Mouse (Mus musculus): ENCODE results near the gene Gm20661. TPM values are rescaled to one million over a fixed set of nuclear protein-coding genes. Genes with fewer than 3 reads are reported as not detected.

Gene Gm20661
- total and polyA plus RNA-seq, 2 experiments from 2014 or later = 0.33 to 0.55 TPM

DNA sequence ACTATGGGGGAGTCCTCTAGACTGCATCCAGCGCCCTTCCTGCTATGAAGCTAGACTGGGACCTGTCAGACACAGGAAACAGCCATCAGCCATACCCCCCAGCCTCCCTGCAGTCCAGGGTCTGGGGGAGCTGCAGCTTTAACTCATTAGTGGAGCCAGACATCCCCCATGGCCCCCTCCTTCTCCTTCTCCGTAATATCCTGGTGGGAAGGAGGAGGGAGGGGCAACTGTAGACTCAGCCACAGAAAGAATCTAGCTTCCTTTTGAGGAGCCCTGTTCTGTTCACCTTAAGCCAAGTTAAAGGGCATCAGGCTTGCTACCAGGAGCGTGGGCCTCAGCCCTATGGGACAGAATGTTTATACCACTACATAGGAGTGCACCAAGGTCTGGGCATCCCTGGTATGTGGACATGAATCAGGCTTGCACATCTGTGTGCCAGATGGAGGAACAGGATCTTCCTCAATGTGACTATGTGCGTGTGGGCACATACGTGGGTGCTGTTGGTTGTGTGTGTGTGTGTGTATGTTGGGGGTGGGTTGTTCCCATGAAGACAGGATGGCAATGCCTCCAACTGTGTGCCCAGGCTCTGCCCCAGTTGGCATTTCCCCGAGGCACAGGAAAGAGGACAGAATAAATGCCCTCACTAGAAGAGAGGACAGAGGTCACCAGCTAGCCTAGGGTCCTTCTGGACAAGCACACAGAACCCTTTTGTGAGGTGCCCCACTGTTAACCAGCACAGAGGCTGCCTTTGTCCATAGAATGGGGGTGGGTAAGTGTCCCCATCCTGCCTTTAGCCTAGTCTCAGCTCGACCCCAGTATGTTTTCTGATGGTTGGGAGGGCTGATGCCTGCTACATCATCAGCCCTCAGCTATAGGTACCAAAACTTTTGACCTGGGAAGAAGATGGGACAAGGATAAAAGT is 913 bp upstream of the Gm20661 start:
- Histone ChIP-seq H3K4me1 (ENCODE audit: insufficient read depth, low read length) (peaks cover 6% of the 10 kb centered on the region), H3K4me2 (ENCODE audit: low read depth, low read length, poor library complexity, severe bottlenecking) (no peak overlapping the region), H3K27me3 (ENCODE audit: insufficient read depth, low read length) (0 out of 2 replicates have a peak, but pooled peaks cover 4% of the 10 kb centered on the region), H3K36me3 (ENCODE audit: insufficient read depth, low read length) (0 out of 2 replicates have a peak, but pooled peaks cover 3% of the 10 kb centered on the region), H3K4me3 (ENCODE audit: low read depth, low read length) (no peak overlapping the region), H3K9me3 (ENCODE audit: low read length) (no peaks in the 10 kb centered on the region), H3K9ac (replicated peaks; ENCODE audit: low read length, poor library complexity, severe bottlenecking) (no peak overlapping the region), H3K27ac (ENCODE audit: low read depth, low read length) (peak overlapping the region; percentile 34)
- no peak for TF ChIP-seq CTCF (IDR thresholded peaks at IDR 0.05)
- no peak for ATAC-seq (ENCODE audit: low FRiP score)
- no peak for DNase-seq (ENCODE audit: low spot score)
- 59% methylated on average over 7 of the region's 7 CpGs for WGBS

DNA sequence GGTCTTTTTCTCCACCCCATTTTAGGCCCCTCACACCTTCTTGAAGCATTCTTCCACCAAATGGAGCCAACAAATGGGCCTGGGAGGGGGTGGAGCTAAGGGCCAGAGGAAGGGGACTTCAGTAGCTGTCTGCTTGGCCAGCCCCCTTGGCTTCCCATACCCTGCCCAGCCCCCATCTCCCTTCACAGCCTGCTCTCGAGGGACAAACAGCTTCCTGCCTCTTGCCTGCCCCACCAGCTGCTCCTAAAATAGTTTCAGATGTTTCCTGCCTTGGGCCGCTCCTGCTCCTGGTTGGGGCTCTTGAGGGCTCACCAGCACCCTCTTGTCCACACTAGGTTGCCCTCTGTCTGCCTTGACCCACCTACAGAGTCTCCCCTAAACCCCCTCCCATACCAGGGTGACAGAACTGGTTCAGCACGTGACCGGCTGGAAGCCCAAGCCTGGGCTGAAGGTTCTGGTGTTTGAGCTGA is 598 bp downstream of the Gm20661 start:
- 46% methylated on average over 4 of the region's 4 CpGs for WGBS

DNA sequence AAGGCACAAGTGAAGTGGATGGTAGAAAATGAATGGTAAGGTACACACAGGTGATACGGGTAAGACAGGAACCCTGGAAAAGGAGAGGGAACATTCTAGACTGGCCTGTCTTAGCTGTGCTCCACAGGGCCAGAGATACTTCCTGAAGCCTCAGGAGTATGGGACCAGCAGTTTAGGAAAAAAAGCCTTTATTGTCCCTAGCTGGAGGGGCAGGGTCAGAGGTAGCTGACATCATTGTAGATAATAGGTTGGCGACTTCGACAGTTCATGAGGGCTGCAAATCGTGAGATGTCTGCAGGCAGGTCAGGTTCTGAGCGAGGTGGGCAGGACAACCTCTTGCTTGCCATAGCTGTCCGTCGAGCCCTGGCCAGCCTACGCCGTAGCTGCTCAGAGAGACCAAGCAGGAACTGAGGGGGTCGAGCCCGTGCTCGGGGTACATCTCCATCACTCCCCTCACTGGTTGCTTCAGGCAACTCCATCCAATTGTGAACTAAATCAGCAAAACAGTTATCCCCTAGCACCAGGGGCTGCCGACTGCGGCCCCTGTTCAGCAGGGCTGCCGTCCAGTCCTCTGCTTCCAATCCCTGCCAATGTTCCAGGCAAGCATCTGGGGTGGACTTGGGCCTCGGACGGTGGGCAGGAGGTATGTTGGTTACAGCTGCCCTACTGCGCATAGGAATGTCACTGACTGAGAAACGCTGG is 1.3 kb downstream of the Gm20661 start:
- DNase-seq (ENCODE audit: low spot score) = no peak
- Histone ChIP-seq H3K36me3 (ENCODE audit: insufficient read depth, low read length) (0 out of 2 replicates have a peak, but pooled peaks cover 3% of the 10 kb centered on the region), H3K4me3 (ENCODE audit: low read depth, low read length) (peak overlapping the region; percentile 67), H3K9me3 (ENCODE audit: low read length) (no peaks in the 10 kb centered on the region), H3K27ac (ENCODE audit: low read depth, low read length) (peak overlapping the region; percentile 52; the same call in 1 of the 2 replicates), H3K9ac (replicated peaks; ENCODE audit: low read length, poor library complexity, severe bottlenecking) (0 out of 2 replicates have a peak overlapping the region, but pooled peaks have one; percentile 33), H3K4me2 (ENCODE audit: low read depth, low read length, poor library complexity, severe bottlenecking) (peak overlapping the region; percentile 69), H3K4me1 (ENCODE audit: insufficient read depth, low read length) (peaks cover 6% of the 10 kb centered on the region), H3K27me3 (ENCODE audit: insufficient read depth, low read length) (0 out of 2 replicates have a peak, but pooled peaks cover 4% of the 10 kb centered on the region)
- no peak for ATAC-seq (ENCODE audit: low FRiP score)
- TF ChIP-seq CTCF (IDR thresholded peaks at IDR 0.05) = no peak
- 76% methylated on average over 19 of the region's 19 CpGs for WGBS

More for the DNA sequence above, 598 bp downstream of the Gm20661 start:
- H3K36me3 ChIP-seq (ENCODE audit: insufficient read depth, low read length) = 0 out of 2 replicates have a peak, but pooled peaks cover 3% of the 10 kb centered on the region
- no peak overlapping the region for H3K4me3 ChIP-seq (ENCODE audit: low read depth, low read length)
- no peaks in the 10 kb centered on the region for H3K9me3 ChIP-seq (ENCODE audit: low read length)
- 0 out of 2 replicates have a peak, but pooled peaks cover 4% of the 10 kb centered on the region for H3K27me3 ChIP-seq (ENCODE audit: insufficient read depth, low read length)
- peak overlapping the region; percentile 34; the same call in 1 of the 2 replicates for H3K27ac ChIP-seq (ENCODE audit: low read depth, low read length)
- DNase-seq (ENCODE audit: low spot score) (peak; percentile 47), ATAC-seq (ENCODE audit: low FRiP score) (no peak)
- H3K9ac ChIP-seq (replicated peaks; ENCODE audit: low read length, poor library complexity, severe bottlenecking) = no peak overlapping the region
- 0 out of 2 replicates have a peak overlapping the region, but pooled peaks have one; percentile 18 for H3K4me2 ChIP-seq (ENCODE audit: low read depth, low read length, poor library complexity, severe bottlenecking)
- H3K4me1 ChIP-seq (ENCODE audit: insufficient read depth, low read length) = peaks cover 6% of the 10 kb centered on the region
- no peak for TF ChIP-seq CTCF (IDR thresholded peaks at IDR 0.05)

DNA sequence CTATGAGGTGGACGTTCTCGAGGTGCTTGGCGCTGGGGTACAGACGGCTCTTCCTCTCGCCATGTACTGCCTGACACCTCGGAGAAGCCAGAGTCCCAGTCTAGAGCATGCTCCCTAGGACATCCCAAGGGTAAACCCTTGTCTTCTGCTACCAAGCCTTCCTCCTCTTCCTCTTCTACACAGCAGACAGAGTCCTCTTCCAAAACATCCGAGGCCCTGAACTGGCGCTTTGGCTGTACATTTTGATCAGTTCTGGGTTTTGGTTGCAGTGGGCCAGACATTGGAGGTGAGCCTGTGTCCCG is 1.8 kb downstream of the Gm20661 start:
- H3K4me1 ChIP-seq (ENCODE audit: insufficient read depth, low read length) = peaks cover 6% of the 10 kb centered on the region
- no peak for DNase-seq (ENCODE audit: low spot score)
- peak overlapping the region; percentile 52; the same call in 1 of the 2 replicates for H3K27ac ChIP-seq (ENCODE audit: low read depth, low read length)
- 0 out of 2 replicates have a peak, but pooled peaks cover 4% of the 10 kb centered on the region for H3K27me3 ChIP-seq (ENCODE audit: insufficient read depth, low read length)
- no peaks in the 10 kb centered on the region for H3K9me3 ChIP-seq (ENCODE audit: low read length)
- no peak for TF ChIP-seq CTCF (IDR thresholded peaks at IDR 0.05)
- 71% methylated on average over 9 of the region's 9 CpGs for WGBS
- 0 out of 2 replicates have a peak, but pooled peaks cover 3% of the 10 kb centered on the region for H3K36me3 ChIP-seq (ENCODE audit: insufficient read depth, low read length)
- peak overlapping the region; percentile 69 for H3K4me2 ChIP-seq (ENCODE audit: low read depth, low read length, poor library complexity, severe bottlenecking)
- peak overlapping the region; percentile 67 for H3K4me3 ChIP-seq (ENCODE audit: low read depth, low read length)
- 0 out of 2 replicates have a peak overlapping the region, but pooled peaks have one; percentile 46 for H3K9ac ChIP-seq (replicated peaks; ENCODE audit: low read length, poor library complexity, severe bottlenecking)
- no peak for ATAC-seq (ENCODE audit: low FRiP score)

DNA sequence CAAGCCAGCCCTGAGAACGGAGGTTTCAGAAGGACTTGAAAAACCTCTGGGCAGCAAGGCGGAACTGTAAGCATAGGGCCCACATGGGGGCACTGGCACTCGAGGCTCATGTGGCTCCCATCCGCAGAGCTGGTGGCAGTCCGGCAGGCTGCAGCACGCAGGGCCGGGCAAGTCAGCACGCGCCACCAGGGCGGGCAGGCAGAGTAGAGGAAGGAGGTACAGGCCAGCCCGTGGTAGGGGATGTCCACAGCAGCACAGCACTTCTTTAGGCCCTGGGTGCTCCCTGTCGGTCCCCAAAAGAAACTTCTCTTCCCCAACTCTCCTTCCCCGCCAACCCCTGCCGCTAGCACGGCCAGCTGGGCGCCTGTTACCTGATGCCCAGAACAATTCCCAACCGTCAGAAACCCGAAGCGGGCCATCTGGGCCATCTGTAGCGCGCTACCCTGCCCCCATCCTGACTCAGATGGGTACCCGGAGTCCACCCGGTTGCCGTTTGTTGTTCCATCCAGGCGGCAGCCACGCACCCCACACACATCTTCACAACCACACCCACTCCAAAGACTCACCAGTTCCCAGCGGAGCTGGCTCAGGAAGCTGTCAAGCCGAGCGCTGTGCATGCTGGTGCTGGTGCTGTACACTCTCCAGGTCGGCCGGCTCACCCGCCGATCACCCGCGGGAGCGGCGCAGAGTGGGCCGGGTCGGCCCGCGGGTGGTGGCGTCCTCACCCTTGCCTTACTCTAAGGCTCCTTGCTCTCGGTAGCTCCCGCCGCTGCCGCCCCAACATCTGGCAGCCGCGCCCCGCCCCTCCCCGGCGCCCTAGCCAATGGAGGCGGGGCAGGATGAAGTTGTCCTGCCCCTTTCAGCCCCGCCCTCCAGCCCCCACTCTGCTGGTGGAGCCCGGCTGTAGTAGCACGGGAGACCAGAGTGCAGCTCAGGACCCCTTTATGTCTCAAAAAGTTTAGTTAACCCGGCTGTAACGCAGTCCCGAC is 2.6 kb downstream of the Gm20661 start, which contains the start of gene Inka1:
Inka1 (minus strand) TSS at position 749 of the 989 bp plus-strand sequence.
- Histone ChIP-seq H3K27me3 (ENCODE audit: insufficient read depth, low read length) (0 out of 2 replicates have a peak, but pooled peaks cover 4% of the 10 kb centered on the region), H3K4me3 (ENCODE audit: low read depth, low read length) (peak within 1 kb of the TSS; percentile 67), H3K27ac (ENCODE audit: low read depth, low read length) (peak within 1 kb of the TSS; percentile 52), H3K9ac (replicated peaks; ENCODE audit: low read length, poor library complexity, severe bottlenecking) (peak within 1 kb of the TSS; percentile 46), H3K4me2 (ENCODE audit: low read depth, low read length, poor library complexity, severe bottlenecking) (peak within 1 kb of the TSS; percentile 69), H3K4me1 (ENCODE audit: insufficient read depth, low read length) (peaks cover 6% of the 10 kb centered on the region), H3K36me3 (ENCODE audit: insufficient read depth, low read length) (0 out of 2 replicates have a peak, but pooled peaks cover 3% of the 10 kb centered on the region), H3K9me3 (ENCODE audit: low read length) (no peaks in the 10 kb centered on the region)
- peak; percentile 58 for DNase-seq (ENCODE audit: low spot score)
- peak; percentile 75 for ATAC-seq (ENCODE audit: low FRiP score)
- TF ChIP-seq CTCF (IDR thresholded peaks at IDR 0.05) = peak; percentile 45
- WGBS = under 1% methylated on average over 49 of the region's 58 CpGs

Data from midbrain, postnatal 0 days (tissue).